Mouse (Mus musculus) erythroblast, adult 5-6 weeks (primary cell): ENCODE measurements around the gene Cybrd1. TPM values are rescaled to one million over a fixed set of nuclear protein-coding genes. Genes with fewer than 3 reads are reported as not detected.

Experiments
- ATAC-seq: replicated peaks from 2 replicates; pipeline ENCODE4 v1.8.0; 2016; ENCODE audit warnings: moderate number of reproducible peaks, mild to moderate bottlenecking, moderate TSS enrichment, inconsistent platforms; ENCODE audit not compliant: poor library complexity, low FRiP score, severe bottlenecking
- total RNA-seq, 2 experiments: library from RNA; stranded (forward) in 1 of 2; stranded (reverse) in 1 of 2; fragments of 150-400 nt in 1 of 2; fragments of 200-764, 138-1000 nt in 1 of 2; gene quantifications; 2 replicates each; pipeline versions ENCODE4 v1.2.3 to v1.2.4; 2015 to 2017; ENCODE audit warnings: low replicate concordance in 2 of 2

The Cybrd1 gene
- total RNA-seq, 2 experiments from 2014 or later = not detected

DNA sequence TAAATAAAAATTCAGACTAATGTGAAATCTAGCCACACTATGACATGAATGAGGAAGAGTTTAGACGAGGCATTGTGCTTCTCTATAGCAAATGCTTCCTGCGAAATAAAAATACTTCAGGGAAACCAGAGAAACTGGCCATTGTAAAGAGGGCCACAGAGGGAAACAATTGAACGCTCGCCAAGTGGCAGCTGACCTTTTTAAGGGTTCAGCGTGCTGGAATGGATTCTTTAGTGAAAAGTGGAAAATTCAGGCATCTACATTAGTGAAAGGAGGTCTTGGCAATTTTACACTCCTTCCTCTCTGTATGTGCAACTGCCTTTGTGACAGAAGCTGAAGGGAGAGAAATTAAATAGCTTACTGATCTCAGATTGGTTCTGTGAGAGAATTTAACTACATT is 3.7 kb downstream of the Cybrd1 start:
- ATAC-seq = no peak

DNA sequence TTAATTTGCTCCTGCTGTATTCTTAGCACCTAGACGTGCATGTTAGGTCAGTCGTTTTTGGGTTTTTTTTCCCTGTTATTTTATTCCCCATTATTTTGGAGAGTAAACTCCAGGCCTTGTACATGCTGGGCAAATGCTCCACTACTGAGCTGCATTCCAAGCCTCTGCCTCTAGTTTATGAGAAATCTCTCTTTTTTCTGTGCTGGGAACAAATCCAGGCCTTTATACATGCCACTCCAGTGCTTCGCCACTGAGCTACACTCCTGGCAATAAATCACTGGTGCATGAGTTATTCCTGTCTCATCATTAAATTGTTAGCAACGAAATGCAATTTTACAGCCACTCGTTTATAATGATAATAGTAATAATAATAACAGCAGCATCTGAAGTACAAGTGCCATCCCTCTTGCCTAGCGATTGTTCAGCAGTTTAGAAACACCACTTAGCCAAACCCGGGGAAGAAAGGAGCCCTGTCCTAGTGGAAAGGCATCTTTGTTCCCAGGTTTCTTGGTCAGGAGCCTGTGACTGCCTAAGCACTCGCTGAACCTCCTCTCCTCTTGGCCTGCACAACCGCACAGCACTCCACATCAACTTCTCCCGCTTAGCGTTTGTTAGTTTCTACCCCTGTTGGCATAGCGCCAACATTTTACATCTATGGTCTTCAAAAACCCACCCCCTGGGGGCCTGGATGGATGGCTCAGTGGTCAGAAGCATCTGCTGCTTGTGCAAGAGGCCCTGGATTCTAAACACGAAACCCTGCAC is 4.7 kb downstream of the Cybrd1 start:
- no peak for ATAC-seq

DNA sequence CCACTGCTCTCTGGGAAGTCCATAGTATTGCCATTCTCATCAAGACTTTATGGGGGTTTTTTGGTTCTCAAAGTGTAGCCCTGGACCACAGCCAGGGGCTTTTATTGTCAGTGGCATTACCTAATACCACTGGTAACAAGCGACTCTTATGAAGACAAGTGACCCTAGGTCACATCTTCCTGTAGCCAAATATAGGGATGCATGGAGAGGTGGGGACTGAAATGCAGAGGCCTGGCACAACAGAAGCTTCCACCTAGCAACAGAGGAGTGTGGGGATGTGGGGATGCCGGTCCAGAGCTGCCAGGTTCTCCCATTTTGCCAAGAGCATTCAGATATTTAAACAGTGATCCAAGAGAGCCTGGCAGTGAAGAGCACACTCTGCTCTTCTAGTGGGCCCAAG is 5.9 kb downstream of the Cybrd1 start:
- ATAC-seq = no peak

- no peak for ATAC-seq
These were observed 10.2 kb downstream of the Cybrd1 start for GRCm38 (mm10) chr2:71127779-71128534.

DNA sequence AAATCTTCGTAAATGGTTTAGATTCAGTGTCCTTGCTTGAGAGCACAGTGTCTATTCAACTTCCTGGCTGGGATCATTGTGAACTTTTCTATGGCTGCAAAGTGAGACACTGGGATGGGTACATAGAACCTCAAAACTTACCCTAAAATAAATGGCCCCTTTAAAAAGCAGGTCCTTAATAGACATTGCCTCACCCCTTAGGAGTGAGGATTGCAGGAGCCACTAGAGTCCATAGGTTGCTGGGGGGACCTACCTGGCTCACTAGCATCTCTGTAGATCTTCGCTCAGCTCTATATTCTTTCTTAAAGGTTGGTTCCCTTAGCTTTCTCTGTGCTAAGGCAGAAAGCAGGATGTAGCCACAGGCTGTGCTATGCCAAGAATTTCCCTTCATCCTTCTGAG is 12.6 kb downstream of the Cybrd1 start:
- ATAC-seq = no peak

- no peak for ATAC-seq
These were observed 14.3 kb downstream of the Cybrd1 start for GRCm38 (mm10) chr2:71131866-71132496.

GRCm38 (mm10) chr2:71134041-71134505 is 16.4 kb downstream of the Cybrd1 start:
- ATAC-seq = no peak

- ATAC-seq = no peak
These were observed 17.1 kb downstream of the Cybrd1 start for GRCm38 (mm10) chr2:71134836-71135235.

DNA sequence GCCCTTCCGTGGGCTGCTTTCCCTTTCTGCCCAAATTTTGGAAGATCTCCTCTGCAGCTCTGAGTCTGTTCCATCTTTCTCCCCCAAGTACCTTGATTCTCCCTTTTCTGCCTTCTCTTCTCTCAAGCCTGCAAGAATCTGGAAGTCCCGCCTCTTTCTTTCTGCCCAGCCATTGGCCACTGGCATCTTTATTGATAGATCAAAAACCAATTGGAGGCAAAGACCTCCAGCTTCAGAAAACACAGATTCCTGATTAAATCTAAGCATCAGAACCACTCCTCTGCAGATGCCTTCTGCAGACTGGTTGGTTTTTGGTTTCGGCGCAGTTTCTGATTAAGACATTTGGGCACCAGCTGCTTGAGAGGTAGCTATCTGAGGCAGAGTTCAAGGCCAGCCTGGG is 22.9 kb downstream of the Cybrd1 start:
- ATAC-seq = no peak

GRCm38 (mm10) chr2:71142410-71142809 is 24.7 kb downstream of the Cybrd1 start:
- ATAC-seq = no peak

DNA sequence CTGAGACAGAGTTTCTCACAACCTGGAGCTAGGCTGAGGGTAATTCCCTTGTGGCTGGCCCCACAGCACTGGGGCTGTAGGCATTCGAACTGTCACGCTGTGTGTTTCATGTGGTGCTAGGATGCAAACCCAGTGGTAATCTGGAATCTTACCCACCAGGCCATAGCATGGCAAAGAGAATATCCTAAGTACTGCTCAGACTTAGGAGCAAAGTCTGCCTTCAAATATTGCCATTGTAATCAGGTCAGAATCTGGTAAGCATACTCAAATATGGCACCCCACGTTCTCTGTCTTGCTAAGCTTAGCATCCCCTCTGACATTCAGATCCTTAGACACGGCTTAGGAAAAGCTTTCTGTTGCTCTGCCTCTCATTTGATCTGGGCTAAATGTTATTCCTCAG is 28.1 kb downstream of the Cybrd1 start:
- ATAC-seq = no peak

DNA sequence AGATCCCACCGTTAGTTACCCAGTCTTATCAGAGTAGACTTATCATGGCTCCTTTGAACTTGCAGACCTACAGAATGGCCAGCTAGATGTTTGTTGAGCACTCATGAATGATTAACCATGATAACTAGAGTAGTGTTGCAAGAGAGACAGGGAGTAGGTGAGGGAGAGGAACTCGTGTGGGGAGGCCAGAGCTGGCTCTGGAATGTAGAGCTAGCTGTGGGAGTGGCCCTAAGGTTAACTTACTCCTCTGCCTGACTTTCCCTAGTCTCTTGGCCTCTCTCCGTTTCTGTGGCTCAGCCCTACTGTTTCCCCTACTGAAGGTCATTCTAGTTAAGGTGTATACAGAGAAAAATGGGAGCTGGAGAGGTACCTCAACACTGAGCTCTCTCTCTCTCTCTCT is 28.5 kb downstream of the Cybrd1 start:
- no peak for ATAC-seq

DNA sequence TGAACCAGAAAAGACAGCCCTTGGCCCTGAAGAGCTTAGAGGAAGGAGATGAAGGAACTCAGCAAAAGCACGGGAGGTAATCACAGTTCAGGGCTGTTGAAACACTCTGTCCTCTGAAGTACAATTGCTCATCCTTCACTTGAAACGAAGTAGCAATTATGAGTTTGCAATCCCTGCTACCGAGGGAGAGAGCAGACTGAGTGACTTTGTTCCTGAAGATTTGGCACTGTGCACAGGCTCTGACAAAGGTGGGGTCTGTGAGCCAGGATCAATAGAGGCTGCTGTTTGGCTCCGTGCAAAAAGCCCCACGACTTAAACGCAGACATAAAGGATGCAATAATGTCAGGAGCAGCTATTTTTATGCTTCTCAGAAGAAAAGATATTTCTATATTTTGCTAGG is 30.1 kb downstream of the Cybrd1 start:
- no peak for ATAC-seq

GRCm38 (mm10) chr2:71152170-71152569 is 34.4 kb downstream of the Cybrd1 start:
- no peak for ATAC-seq

DNA sequence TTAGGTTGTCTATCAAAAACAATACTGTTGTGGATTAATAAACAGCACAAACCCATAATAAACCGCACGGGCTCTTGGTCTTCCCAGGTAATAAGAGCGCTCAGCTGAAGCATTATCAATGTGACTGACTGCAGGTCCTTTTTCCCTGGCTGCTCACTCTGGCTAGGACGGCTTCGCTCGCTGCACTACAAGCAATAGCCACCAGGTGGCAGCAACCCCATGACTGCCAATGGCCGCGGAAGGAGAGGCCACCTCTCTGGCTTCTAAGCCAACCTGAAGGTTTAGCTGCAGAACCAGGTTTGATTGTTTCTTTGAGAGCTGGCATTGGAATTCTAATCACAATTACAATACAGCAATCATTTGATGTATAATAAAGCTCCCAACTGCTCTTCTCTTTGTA is 37.8 kb downstream of the Cybrd1 start:
- peak; percentile 88 for ATAC-seq

DNA sequence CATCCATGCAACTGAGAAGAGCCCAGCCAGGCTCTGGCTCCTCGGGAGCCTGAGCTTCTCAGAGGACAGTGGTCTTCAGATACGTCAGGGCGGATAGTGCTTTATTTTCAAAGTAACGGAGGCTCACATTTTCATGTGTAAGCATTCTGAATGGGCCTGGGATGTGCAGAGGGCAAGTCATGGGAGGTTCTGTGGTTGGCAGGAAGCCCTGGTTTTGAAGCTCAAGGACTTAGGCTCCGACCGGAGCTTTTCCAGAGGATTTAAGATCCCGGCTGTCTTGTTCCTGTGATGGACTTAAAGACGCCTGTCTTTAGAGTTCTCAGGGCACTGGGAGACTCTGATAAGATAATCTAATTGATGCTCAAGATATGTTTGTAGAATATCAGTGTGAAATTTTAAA is 38.7 kb downstream of the Cybrd1 start:
- ATAC-seq = no peak

GRCm38 (mm10) chr2:71157881-71158280 is 40.2 kb downstream of the Cybrd1 start:
- no peak for ATAC-seq

GRCm38 (mm10) chr2:71159576-71160306 is 42.0 kb downstream of the Cybrd1 start:
- ATAC-seq = no peak

DNA sequence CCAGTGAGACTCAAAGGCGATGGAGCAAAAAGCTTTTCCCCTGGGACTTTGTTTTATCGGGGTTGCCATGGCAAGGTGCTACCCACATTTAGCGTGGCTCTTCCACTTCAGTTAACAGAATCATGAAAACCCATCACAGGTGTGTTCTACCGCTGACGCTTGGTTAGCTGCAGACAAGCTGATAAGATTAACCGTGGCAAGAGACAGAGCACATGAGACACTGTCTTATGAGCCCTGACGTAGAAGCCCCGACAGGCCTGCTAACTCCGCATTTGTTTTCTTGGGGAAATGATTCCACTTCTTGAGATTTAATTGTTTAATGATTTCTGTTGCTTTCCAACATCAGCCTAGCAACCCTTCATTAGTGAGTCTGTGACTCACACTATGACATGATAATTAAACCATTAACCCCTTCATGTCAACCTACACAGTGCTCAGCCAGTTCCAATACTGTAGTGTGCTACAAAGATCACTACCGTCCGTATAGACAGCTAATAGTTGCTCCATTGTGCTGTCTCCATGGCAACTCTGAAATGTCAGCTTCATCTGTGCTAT is 42.7 kb downstream of the Cybrd1 start:
- ATAC-seq = no peak

GRCm38 (mm10) chr2:71161558-71161957 is 43.8 kb downstream of the Cybrd1 start:
- ATAC-seq = no peak
